Mouse (Mus musculus): ENCODE measurements around the gene Fam83f.

The Fam83f gene

DNA sequence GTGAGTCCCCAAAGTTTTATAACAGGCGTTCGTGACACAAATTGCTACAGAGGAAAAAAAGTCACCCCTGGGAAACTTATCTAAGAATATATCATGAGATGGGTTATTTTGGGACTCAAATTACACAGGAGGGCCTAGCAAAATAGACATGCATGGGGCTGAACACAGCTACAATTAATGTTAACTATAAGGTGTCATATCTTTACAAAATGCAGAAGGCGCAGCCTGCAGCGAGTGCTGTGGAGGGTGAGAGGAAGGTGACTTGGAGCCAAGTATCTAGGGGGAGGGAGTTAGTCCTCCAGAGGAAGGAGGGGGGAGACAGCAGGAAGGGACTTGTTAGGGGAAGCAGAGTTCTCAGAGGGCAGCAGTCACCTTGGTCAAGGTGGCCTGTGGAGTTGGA lies 7.2 kb upstream of the Fam83f start:
- no peak for DNase-seq (ENCODE audit: low spot score in 2 of 2)

GRCm38 (mm10) chr15:80672810-80673209 lies 1.2 kb downstream of the Fam83f start:
- no peak for DNase-seq (ENCODE audit: low spot score in 2 of 2)

DNA sequence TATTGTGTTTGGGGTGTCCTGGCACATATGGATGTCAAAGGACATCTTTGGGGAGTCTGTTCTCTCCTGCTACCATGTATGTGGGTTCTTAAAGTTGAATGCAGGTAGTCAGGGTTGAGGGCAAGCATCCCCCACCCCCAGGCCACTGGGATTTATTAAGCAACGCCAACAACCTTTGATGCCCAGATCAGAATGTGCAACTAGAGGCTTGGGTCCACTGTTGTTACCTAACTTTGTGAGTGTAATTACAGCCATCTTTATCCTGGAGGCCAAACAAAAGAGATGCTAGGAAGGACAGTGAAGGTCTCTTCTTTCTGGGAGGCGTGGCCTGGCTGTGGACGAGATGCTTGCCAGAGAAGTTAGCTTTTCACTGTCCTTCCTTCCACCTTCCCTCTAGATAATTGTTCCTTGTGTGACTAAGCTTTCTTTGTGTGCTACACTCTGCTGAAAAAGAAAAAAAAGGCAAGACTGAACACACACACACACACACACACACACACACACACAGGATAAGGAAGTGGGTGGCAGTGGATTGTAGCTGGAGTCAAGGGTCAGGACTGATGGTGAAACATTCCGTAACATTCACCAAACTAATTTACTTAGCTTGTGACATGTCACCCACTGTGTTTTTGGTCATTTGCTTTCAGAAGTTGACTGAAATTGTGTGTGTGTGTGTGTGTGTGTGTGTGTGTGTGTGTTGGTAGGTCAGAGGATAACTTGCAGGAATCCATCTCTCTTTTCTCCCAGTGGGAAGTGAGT lies 1.9 kb downstream of the Fam83f start:
- no peak for DNase-seq (ENCODE audit: low spot score in 2 of 2)

DNA sequence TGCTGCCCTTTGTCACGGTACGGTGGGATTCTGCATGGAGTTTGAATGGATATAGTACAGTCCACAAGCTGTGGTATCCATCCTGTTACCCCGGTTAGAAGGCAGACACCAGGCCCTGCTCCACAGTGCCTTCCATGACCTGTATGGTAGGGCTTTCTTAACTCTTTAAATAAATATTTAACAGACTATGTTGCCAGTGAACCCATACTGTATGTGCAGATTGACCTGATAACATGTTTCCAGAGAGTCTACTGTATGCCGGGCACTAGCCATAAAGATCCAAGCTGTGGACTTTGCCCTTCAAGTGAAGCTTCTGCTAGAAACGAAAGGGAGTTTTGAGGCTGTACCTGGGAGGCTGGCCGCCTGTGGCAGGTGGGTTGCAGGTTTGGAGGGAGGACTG lies 3.1 kb downstream of the Fam83f start:
- no peak for DNase-seq (ENCODE audit: low spot score in 2 of 2)

DNA sequence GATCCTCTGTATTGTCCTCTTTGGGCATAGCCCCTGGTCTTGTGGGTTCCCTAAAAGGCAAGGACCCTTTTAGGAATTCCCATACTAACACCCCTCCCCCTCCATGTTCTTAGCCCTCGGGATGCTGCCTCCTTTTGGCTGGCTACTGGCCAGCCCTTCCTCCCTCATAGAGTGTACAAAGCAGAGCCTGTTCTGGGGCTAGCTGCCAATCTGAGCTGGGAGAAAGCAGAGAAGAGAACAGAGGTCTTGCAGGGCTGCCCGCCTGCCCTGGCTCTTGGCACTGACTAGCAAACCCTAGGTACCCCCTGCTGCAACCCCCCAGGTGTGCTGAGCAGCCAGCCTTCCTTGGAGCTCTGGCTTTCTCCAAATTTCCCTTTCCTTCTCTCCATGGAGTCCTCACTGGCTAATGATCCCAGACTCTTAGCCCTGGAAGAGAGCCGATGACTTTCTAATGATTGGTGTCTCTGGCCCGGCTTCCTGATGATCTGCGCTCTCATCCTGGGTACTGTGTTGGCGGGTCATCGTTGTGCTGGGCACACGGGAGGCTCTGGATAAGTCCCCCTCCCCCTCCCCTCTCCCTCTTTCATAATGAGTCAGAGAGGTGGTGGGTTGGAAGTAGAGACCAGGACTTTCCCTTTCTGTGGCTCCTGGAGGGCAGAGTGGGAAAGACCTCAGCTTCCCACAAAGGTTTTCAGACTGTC lies 8.0 kb downstream of the Fam83f start:
- DNase-seq (ENCODE audit: low spot score in 2 of 2) = no peak

DNA sequence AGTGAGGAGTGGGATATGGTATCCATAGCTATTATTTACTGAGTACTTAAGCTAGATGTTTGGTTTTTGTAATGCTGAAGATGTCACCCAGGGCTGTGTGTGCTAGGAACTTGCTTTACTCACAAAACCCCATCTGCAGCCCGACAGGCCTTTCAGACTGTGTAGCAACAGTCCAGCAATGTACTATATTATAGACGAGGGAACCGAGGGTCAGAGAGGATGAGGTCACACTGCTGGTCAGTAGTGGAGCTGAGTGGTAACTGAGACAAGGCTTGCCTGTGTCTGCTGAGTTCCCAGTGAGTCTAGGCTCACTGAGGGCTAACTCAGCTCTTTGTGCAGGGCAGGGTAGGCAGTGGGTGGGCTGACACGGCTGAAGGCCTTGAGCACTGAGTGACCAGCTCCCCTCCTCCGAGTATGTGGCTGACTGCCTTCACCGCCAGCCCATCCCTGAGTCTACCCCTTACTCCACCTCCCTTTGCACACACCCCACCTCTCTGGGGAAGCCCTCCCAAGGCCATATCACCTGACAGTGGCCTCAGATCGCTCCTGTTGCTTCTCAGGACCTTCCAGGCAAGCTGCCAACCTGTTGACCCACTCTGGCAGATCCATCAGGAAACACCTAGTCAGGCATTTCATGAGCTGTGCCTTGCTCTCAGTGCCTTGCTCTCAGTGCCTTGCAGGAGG lies 8.8 kb downstream of the Fam83f start:
- DNase-seq (ENCODE audit: low spot score in 2 of 2) = no peak

DNA sequence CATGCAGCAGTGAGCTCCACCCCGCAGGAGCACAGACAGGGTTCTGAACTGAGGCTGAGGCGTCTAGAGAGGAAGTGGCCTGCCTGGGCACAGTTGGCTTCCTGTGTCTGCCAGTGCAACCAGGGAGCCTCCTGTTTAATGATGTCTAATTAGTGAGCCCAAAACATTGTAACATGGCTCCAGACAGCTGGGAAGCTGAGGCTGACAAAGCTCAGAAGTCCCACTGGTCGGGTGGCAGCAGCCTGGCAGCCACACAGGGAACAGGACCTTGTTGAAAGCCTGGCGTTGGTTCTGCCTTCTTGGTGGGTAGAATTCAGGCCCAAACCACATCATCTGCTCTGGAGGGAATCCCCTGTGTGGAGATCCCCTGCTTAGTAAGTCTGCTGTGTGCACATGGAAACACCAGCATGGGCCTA lies 9.8 kb downstream of the Fam83f start:
- no peak for DNase-seq (ENCODE audit: low spot score in 2 of 2)

- no peak for DNase-seq (ENCODE audit: low spot score in 2 of 2)
Measured at GRCm38 (mm10) chr15:80682343-80682742, 10.7 kb downstream of the Fam83f start.

GRCm38 (mm10) chr15:80683151-80683550 lies 11.5 kb downstream of the Fam83f start:
- no peak for DNase-seq (ENCODE audit: low spot score in 2 of 2)

DNA sequence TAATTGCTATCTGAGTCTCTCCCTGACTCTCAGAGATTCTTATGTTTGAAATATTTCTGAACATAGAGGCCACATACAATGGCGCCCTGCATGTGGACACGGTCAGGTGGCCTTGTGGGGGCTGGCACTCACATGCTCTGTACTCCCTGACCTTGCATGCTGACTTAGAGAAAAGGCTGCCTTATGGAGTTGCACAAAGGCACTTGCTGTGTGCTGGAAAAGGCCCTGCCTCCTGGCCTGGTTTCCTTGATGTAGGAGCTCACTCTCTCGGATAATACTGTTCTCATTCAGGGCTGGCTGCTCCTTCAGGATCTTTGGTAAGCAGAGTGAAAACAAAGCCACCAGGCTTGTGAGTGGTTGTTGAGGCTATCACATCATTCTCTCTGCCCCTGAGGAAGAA lies 12.3 kb downstream of the Fam83f start:
- DNase-seq (ENCODE audit: low spot score in 2 of 2) = no peak

GRCm38 (mm10) chr15:80684786-80685602 lies 13.3 kb downstream of the Fam83f start:
- no peak for DNase-seq (ENCODE audit: low spot score in 2 of 2)

- DNase-seq (ENCODE audit: low spot score in 2 of 2) = no peak
Measured at GRCm38 (mm10) chr15:80685603-80685895, 13.9 kb downstream of the Fam83f start.

DNA sequence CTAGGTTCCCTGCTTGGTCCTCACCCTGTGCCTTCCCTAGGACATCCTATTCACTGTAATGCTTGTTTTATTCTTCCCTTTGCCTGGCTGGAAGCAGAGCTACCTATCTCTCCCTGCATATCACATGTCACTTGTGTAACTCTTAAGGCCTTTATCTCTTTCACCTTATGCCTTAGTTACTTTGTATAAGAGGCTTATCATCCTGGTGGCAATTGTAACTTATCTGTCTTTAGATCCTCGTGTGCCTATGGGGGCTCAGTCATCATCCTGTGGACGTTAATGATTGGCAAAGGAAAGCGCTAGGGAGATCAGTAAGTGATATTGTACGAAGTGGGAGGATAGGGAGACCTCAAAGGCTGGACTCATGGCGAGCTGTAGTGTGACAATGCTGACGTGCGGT lies 16.9 kb downstream of the Fam83f start:
- DNase-seq (ENCODE audit: low spot score in 2 of 2) = no peak

GRCm38 (mm10) chr15:80693492-80693891 lies 21.8 kb downstream of the Fam83f start:
- no peak for DNase-seq (ENCODE audit: low spot score in 2 of 2)

- DNase-seq (ENCODE audit: low spot score in 2 of 2) = peak in 1 of 2 experiments; percentile 79
Measured at GRCm38 (mm10) chr15:80694125-80694910, 22.7 kb downstream of the Fam83f start.

DNA sequence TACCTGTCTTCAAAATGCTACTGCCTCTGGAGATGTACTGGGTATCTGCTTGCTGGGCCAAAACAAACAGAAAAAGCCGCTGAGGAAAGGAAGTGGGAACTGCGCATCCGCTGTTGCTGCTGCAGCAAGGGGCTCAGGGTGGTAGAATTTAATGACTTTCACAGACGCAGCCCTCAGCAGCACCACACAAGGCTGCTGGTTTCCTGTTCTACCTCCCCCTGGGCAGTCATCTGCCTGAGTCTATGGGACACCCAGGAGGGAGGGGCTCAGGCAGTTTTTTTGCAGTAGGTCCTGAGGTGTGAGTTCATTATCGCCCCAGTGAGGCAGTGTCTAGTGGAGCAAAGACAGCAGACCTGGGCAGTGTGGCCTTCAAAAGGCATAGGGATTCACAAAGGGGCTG lies 25.9 kb downstream of the Fam83f start:
- no peak for DNase-seq (ENCODE audit: low spot score in 2 of 2)

DNA sequence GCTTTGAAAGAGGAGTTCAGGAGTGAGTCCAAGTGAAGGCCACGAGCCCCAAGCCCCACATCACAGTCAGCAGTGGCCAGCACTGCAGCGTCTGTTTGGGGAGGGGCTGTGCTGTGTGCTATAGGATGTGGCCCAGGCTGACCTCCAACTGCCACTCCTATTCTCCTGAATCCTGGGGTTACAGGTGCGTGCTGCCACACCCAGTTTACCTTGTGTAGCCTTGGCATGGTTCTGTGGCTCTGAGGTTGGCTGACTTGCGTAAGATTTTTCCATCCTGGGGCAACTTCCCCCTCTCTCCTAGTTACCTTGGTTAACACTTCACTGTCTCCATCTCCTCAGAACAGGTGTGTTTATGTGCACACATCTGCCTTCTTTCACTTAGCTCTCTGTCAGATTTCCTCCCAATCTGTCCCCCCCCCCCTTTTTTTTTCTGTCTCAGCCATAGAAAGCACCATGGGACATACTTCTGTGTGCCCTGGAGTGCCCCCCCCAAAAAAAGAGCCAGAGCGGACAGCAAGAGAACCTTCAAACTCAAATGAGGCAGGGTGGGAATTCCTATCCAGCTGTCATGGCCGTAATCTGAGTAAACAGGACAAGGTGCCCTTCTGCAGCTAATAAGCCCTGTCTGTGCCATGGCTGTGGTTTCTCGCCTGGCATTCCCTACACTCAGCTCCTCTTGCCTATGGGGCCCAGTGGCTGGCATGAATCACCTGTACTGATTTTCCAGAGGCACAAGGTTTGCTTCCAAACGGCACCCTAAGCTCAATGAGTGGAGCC lies 30.0 kb downstream of the Fam83f start:
- no peak for DNase-seq (ENCODE audit: low spot score in 2 of 2)

DNA sequence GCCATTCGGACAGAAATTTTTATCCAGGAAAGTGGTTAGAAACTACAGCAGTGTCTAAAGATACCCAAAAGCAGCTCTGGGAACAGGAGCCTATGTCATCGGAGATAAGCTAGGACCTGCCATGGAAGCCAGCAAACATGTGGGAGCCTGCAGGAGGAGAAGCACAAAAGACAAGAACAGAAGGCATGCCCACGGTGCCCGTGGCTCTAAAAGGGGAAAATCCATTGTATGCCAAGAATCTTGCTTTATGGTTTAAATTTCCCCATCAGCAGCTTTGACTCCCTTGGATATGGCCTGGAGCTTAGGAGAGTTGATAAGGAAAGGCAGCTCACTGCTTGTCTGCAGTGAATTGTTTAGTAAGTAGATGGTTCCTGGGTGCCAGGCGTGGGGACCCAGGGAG lies 31.3 kb downstream of the Fam83f start:
- DNase-seq (ENCODE audit: low spot score in 2 of 2) = no peak

DNA sequence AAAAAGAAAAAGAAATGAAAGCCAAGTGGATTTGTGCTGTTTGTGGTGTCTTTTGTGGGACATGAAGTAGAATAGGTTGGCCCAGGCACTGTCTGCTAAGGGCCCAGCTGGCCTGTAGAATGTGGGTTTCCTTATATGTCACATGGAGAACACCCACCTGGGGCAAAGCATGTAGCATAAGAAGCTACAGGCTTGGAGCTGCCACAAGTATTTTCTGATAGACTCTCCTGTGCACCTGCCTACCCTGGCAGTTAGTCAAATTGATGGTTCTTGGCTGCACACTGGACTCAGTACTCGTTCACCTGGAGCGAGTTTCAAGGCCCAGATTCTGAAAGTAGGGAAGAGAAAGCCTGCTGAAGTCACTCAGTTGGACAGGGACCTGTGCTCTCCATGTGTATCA lies 31.8 kb downstream of the Fam83f start:
- no peak for DNase-seq (ENCODE audit: low spot score in 2 of 2)

GRCm38 (mm10) chr15:80704267-80704666 lies 32.6 kb downstream of the Fam83f start:
- DNase-seq (ENCODE audit: low spot score in 2 of 2) = peak; percentile 74 to 77

All from frontal cortex, postnatal 14 days (tissue).